Mouse (Mus musculus): ENCODE results near the gene Krtap5-4.
"Not testable (repeated sequence)": the region's sequence is repeated elsewhere in the genome, so short reads cannot be mapped to it uniquely, and the experiment has no call there.

DNA sequence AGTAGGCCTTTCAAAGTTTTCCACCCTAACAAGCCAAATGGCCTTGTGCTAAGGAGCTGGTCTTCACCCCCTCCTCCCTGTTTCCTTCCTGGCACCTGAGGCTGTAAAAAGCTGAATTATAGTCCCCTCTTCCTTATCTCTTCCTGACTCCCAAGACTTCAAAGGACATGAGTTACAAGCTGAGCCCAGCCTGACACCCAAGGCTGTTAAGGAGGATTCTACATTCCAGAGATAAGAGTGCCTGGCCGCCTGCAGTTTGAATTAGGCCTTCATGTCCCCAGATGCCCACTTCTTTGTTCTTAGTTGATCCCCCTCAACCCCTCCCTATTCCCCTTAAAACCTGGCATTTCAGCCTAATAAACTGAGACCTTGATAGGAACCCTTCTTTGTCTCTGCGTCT is 20.5 kb upstream of the Krtap5-4 start:
- not testable (repeated sequence) for TF ChIP-seq POLR2A (IDR thresholded peaks at IDR 0.05; ENCODE audit: borderline replicate concordance, extremely low read depth, low read depth, low read length); CTCF (IDR thresholded peaks at IDR 0.05; ENCODE audit: insufficient read depth, low read length)
